Mouse (Mus musculus) lung, embryonic 16.5 days (tissue): ENCODE data around the gene Zfp839. TPM values are rescaled to one million over a fixed set of nuclear protein-coding genes. Genes with fewer than 3 reads are reported as not detected.

Source experiments
- ATAC-seq: fragments of 200-750 bp; cut with Nextera tagmentation; 2 replicates; pipeline ENCODE4 v1.8.0; 2017; ENCODE audit warnings: low read depth, mild to moderate bottlenecking, moderate library complexity
- H3K27ac ChIP-seq: fragments of 300-500 bp; sonication (generic); 2 replicates; pipeline ENCODE4 v1.5.1; 2014; ENCODE audit warnings: mild to moderate bottlenecking, control low read depth, low read length
- H3K27me3 ChIP-seq: fragments of 300-500 bp; sonication (generic); 2 replicates; pipeline ENCODE4 v1.6.1; 2014; ENCODE audit warnings: low read depth, low read length, mixed read lengths; ENCODE audit not compliant: control insufficient read depth, insufficient read depth
- H3K36me3 ChIP-seq: fragments of 300-500 bp; sonication (generic); 2 replicates; pipeline ENCODE4 v1.6.1; 2014; ENCODE audit warnings: low read length; ENCODE audit not compliant: control insufficient read depth, insufficient read depth
- H3K4me1 ChIP-seq: fragments of 300-500 bp; sonication (generic); replicated peaks from 2 replicates; pipeline ENCODE4 v1.6.1; 2014; ENCODE audit warnings: low read length, mixed read lengths; ENCODE audit not compliant: control insufficient read depth, insufficient read depth
- H3K4me2 ChIP-seq: fragments of 300-500 bp; sonication (generic); 2 replicates; pipeline ENCODE4 v1.6.1; 2014; ENCODE audit warnings: low read depth, low read length, control low read depth
- H3K4me3 ChIP-seq: fragments of 300-500 bp; sonication (generic); 2 replicates; pipeline ENCODE4 v1.5.1; 2014; ENCODE audit warnings: mild to moderate bottlenecking, low read length, control low read depth
- H3K9ac ChIP-seq: fragments of 300-500 bp; sonication (generic); 2 replicates; pipeline ENCODE4 v1.6.1; 2014; ENCODE audit warnings: low read length, control low read depth
- H3K9me3 ChIP-seq: fragments of 300-500 bp; sonication (generic); 2 replicates; pipeline ENCODE4 v1.6.1; 2016; ENCODE audit warnings: low read length; ENCODE audit not compliant: control insufficient read depth
- WGBS: fragments of 180-500 bp; shearing (Covaris S2); extraction: QIAGEN DNeasy Blood & Tissue Kit; methylation state at CpG from one replicate; pipeline ENCODE4 v1.1.7; 2014; 5-methylcytosine and 5-hydroxymethylcytosine counted together
- polyA plus RNA-seq: library from polyadenylated mRNA; unstranded; fragments of >200 nt; fragmentation: Nextera tagmentation; extraction: Ambion mirVana; gene quantifications from 2 replicates; pipeline ENCODE4 v1.2.1, GENCODE M21; 2015

Zfp839 gene
- polyA plus RNA-seq, 1 experiment from 2014 or later, result 5.8 TPM

DNA sequence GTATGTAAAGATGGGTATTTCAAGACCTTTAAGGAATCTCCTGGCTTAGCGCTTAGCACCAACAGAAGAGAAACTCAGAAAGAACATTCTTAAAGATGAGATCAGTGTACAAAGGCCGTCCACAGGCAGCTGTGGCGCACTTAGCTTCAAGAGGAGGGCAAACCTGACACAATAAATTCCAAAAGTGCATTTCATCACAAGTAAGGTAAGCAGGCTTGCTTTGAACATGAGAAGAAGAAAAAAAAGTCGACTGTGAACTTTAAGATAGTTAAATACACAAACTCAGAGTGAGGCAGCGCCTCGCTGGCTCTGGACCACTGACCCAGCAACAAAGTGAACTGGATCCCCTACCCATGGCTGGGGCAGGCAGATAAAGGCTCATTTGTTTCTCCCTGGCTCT, 13.3 kb upstream of the Zfp839 start:
- no peak overlapping the region for H3K4me3 ChIP-seq
- H3K36me3 ChIP-seq, result no peaks in the 10 kb centered on the region
- H3K9ac ChIP-seq, result peak overlapping the region; percentile 38
- H3K4me1 ChIP-seq, result peaks cover 10% of the 10 kb centered on the region
- peak overlapping the region; percentile 38; the same call in 1 of the 2 replicates for H3K27ac ChIP-seq
- ATAC-seq, result no peak
- WGBS, result 25% methylated on average over 6 of the region's 6 CpGs
- no peaks in the 10 kb centered on the region for H3K9me3 ChIP-seq
- no peak overlapping the region for H3K4me2 ChIP-seq
- no peaks in the 10 kb centered on the region for H3K27me3 ChIP-seq

DNA sequence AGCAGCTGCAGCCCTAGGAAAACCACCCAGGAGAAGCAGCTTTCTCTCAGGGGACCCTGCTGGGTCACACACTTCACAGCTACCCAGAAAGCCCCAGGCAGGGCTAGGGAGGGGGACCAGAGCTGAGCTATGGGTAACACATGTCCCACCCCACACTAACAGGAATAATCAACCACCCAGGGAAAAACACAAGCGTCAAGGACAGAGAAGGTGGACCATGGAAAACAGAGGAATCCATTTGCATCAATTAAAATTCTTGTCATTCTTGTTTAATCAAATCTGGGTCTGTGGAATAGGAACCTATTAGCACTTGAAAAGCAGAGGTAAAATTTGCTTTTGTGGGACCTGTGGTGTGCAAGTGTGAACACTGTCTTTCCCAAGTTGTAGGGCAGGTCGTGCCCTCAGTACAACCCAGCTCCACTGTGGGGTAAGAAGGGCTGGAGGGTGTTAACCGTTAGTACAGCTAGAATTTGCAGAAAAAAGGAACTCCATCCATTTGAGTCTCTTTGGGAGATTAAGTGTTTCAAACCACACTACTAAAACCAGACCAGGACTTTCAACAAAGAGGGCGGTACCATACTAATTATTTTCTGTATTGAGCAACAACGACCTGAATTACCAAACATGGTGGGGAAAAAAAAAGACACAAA, 12.7 kb upstream of the Zfp839 start:
- no peak overlapping the region for H3K4me2 ChIP-seq
- H3K36me3 ChIP-seq, result no peaks in the 10 kb centered on the region
- H3K27me3 ChIP-seq, result no peaks in the 10 kb centered on the region
- peaks cover 10% of the 10 kb centered on the region for H3K4me1 ChIP-seq
- 36% methylated on average over 5 of the region's 5 CpGs for WGBS
- H3K9me3 ChIP-seq, result no peaks in the 10 kb centered on the region
- peak overlapping the region; percentile 38; the same call in 1 of the 2 replicates for H3K27ac ChIP-seq
- H3K4me3 ChIP-seq, result no peak overlapping the region
- no peak for ATAC-seq
- peak overlapping the region; percentile 38 for H3K9ac ChIP-seq

DNA sequence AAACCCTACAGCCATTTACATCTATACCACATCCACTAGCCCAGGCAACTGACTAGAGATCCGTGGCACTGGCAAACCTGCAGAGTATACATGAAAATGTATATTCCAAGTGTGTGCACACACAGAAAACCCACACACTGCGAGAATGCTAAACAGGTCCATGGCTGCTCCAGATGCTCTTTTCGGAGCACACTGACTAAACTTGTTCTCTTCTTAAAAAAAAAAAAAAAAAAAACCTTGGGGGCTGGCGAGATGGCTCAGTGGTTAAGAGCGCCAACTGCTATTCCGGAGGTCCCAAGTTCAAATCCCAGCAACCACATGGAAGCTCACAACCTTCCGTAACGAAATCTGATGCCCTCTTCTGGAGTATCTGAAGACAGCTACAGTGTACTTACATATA, 12.2 kb upstream of the Zfp839 start:
- H3K36me3 ChIP-seq, result no peaks in the 10 kb centered on the region
- no peak overlapping the region for H3K27ac ChIP-seq
- ATAC-seq, result no peak
- H3K9ac ChIP-seq, result no peak overlapping the region
- H3K4me2 ChIP-seq, result no peak overlapping the region
- no peaks in the 10 kb centered on the region for H3K27me3 ChIP-seq
- WGBS, result 84% methylated on average over 8 of the region's 8 CpGs
- H3K4me1 ChIP-seq, result peaks cover 10% of the 10 kb centered on the region
- no peak overlapping the region for H3K4me3 ChIP-seq
- no peaks in the 10 kb centered on the region for H3K9me3 ChIP-seq

DNA sequence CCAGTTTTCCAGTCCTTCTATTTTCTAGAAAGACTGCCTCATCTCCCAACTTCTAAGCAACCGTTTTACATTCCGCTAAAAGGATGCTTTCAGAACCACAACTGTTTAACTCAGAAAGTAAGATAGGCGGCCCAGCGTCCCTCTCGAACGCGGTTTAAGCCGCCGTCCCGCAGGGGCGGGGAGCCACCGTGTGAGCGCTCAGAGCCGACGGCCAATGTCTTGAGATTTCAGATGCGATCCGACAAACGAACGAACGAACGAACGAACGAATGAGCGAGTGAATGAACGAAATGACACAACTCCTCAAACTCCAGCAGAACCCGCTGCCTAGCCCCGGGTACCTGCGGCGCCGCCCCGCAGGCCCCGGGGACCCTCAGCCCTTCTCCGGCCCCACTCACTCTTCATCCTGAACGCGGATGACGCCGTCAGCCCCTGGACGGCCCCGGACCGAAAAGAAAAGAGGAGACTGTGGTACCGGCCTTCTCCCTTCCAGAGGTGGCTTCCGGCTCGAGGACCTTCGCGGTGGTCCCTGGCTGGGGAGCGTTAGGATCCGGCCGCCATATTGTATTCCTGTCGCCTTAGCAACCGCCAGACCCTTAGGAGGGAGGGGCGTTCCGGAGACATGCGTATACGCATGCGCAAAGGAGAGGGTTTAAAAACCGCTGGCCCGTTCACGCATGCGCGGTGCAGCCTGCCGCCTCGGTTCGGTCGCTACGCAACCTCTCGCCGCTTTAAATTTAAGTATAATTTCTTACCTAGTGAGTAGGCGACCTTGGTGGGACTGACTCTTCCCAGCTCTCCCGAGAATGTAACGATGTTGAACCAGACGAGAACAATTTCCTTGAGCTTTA, 9.5 kb upstream of the Zfp839 start, which contains the start of gene Mok:
Gene Mok (minus strand): TSS at position 592 of the 851 bp plus-strand sequence.
- peak; percentile 62 for ATAC-seq
- Histone ChIP-seq H3K27me3 (no peaks in the 10 kb centered on the region), H3K36me3 (no peaks in the 10 kb centered on the region), H3K4me2 (peak within 1 kb of the TSS; percentile 79), H3K9ac (peak within 1 kb of the TSS; percentile 66), H3K9me3 (no peaks in the 10 kb centered on the region), H3K27ac (peak within 1 kb of the TSS; percentile 41; the same call in 1 of the 2 replicates), H3K4me3 (peak within 1 kb of the TSS; percentile 86), H3K4me1 (peaks cover 16% of the 10 kb centered on the region)
- under 1% methylated on average over 71 of the region's 71 CpGs for WGBS

DNA sequence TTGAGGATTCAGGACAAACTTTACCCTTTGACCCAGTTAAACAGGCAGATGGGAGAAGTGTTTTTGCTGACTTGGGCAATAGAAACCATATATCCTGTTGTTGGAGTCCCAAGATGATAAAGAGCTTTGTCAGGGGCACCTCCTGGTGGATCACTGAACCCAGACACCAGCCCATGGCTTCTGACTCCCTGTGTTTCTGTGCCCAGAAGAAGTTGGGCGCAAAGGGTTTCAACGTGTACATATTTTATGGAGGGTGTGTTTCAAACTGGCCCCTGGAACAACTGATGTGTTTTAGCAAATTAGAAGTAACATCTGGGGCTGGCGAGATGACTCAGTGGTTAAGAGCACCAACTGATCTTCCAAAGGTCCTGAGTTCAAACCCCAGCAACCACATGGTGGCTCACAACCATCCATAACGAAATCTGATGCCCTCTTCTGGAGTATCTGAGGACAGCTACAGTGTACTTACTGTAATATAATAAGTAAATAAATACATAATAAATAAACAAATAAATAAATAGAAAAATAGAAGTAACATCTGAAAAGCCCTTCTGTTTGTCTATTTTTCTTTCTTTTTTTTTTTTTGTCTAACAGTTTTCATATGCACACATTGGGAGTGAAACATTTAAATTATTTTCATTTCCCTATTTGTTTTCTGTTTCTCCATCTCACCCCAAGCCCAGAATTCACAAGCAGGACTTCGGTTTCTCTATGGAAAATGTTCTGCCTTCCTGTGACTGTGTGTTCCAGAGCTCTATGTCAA, 8.1 kb upstream of the Zfp839 start:
- H3K4me2 ChIP-seq, result no peak overlapping the region
- H3K27me3 ChIP-seq, result no peaks in the 10 kb centered on the region
- no peak overlapping the region for H3K4me3 ChIP-seq
- H3K9ac ChIP-seq, result no peak overlapping the region
- H3K27ac ChIP-seq, result no peak overlapping the region
- 61% methylated on average over 5 of the region's 5 CpGs for WGBS
- H3K36me3 ChIP-seq, result no peaks in the 10 kb centered on the region
- no peaks in the 10 kb centered on the region for H3K9me3 ChIP-seq
- H3K4me1 ChIP-seq, result peaks cover 23% of the 10 kb centered on the region
- ATAC-seq, result no peak

DNA sequence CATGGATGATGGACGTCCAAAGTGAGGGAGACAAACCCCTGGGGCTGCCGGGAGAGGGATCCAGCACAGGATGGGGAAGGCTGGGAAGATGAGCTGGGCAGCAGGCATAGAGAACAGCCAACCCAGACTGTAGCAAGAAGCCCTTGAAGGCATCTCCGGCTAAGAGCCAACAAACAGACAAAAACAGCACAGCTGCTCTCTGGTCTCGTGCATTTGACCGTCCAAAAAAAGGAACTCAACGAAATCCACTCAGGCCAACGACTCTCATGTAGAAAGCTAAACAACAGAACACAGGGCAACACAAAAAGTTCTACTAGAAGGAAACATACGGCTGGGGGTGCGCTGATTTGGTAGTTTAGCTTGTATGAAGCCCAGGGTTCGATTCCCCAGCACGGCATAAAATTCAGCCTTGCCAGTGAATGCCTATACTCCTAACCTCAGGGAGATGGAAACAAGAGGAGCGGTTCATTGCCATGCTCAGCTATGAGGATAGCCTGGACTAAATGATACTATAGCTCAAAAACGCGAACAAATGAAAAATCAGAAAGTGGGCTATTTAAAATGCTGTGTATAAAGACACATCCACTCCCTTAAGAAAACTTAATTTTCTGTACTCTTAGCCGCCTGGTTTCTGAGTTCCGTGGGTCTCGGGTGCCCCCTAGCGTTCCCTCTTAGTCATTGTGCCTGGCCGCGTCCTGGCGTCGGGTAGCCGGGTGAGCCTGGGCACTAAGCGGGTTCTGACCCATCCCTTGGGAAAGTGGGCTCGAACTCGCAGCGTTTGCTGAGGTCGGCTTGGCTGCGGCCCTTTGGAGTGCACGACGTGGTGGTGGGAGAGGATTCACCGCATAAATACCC, 6.6 kb upstream of the Zfp839 start:
- Histone ChIP-seq H3K4me3 (peak overlapping the region; percentile 75), H3K4me1 (peaks cover 17% of the 10 kb centered on the region), H3K36me3 (no peaks in the 10 kb centered on the region), H3K9ac (peak overlapping the region; percentile 56), H3K4me2 (peak overlapping the region; percentile 64), H3K27ac (no peak overlapping the region; the same call in 1 of the 2 replicates), H3K27me3 (no peaks in the 10 kb centered on the region), H3K9me3 (no peaks in the 10 kb centered on the region)
- 18% methylated on average over 32 of the region's 32 CpGs for WGBS
- ATAC-seq, result peak; percentile 18; the same call in 1 of the 2 replicates

DNA sequence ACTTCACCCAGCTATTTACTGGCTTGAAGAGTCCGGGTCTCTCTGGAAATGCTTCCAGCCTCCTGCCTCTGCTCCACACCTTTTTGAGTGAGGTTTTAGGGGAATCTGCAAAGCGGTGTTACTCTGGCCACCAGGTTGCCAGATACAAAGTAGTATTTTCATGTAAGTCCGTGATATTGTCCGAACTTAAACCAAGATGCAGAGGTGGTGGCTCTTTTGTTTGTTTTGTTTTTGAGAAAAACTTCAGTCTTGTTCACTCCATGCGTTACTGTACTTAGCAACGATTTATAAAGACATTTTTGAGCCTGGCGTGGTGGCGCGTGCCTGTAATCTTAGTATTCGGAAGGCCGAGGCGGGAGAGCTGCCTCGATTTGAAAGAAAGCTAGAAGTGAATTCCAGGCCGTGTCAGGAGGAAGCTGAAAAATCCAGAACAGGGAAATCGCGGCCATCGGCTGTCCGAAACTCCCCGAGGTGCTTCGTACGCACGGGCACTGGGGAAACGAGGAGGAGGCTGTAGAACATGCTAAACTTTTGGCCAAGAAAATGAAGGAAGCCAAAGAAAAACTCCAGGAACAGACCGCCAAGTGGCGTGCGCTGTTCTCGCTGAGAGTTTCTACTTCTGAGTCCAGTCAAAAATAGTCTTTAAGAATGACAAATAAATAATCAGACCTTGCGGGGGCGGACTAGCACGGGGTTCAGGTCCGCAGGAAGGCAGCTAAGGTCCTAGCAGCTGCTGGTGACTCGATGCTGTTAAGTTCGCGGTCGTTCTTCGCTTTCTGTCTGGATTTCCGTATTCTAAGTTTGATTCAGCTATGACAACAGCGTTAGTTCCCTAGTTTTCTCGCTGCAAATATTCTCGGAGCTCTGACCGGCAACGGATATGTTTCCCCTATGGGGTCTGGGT, 5.6 kb upstream of the Zfp839 start:
- ATAC-seq, result peak; percentile 32

More for the DNA sequence above, 5.6 kb upstream of the Zfp839 start:
- Histone ChIP-seq H3K9me3 (no peaks in the 10 kb centered on the region), H3K9ac (peak overlapping the region; percentile 56), H3K27ac (peak overlapping the region; percentile 93), H3K36me3 (no peaks in the 10 kb centered on the region), H3K4me3 (peak overlapping the region; percentile 75), H3K4me2 (peak overlapping the region; percentile 64), H3K4me1 (peaks cover 17% of the 10 kb centered on the region), H3K27me3 (no peaks in the 10 kb centered on the region)
- under 1% methylated on average over 42 of the region's 42 CpGs for WGBS
